Mouse (Mus musculus): ENCODE data around the gene Ifna7. TPM values are rescaled to one million over a fixed set of nuclear protein-coding genes. Genes with fewer than 3 reads are reported as not detected.
"Not testable (repeated sequence)": the region's sequence is repeated elsewhere in the genome, so short reads cannot be mapped to it uniquely, and the experiment has no call there.

The Ifna7 gene
- not detected in 2 replicates for total RNA-seq (2017)

- ATAC-seq (replicated peaks; ENCODE audit: low read depth, poor library complexity, severe bottlenecking): no peak
Observed at GRCm38 (mm10) chr4:88815928-88816327, at the start of gene Ifna7. Gene Ifna7, plus strand, starts transcription at chr4:88816228.

- not testable (repeated sequence) for ATAC-seq (replicated peaks; ENCODE audit: low read depth, poor library complexity, severe bottlenecking)
Observed at GRCm38 (mm10) chr4:88773534-88773933, 42.5 kb upstream of the Ifna7 start, which contains the start of gene Gm13290. Gene Gm13290, plus strand, starts transcription at chr4:88773834.

GRCm38 (mm10) chr4:88776622-88777021 lies 39.4 kb upstream of the Ifna7 start, which contains the start of gene Gm13289:
Gene Gm13289, plus strand, starts transcription at chr4:88776922.
- not testable (repeated sequence) for ATAC-seq (replicated peaks; ENCODE audit: low read depth, poor library complexity, severe bottlenecking)

GRCm38 (mm10) chr4:88779550-88779949 lies 36.5 kb upstream of the Ifna7 start, which contains the start of gene Gm13272:
Gene Gm13272, plus strand, starts transcription at chr4:88779850.
- ATAC-seq (replicated peaks; ENCODE audit: low read depth, poor library complexity, severe bottlenecking): not testable (repeated sequence)

GRCm38 (mm10) chr4:88780320-88780719 lies 35.7 kb upstream of the Ifna7 start:
- not testable (repeated sequence) for ATAC-seq (replicated peaks; ENCODE audit: low read depth, poor library complexity, severe bottlenecking)

GRCm38 (mm10) chr4:88781831-88782230 lies 34.2 kb upstream of the Ifna7 start, which contains the start of gene Ifnz:
Gene Ifnz, plus strand, starts transcription at chr4:88782131.
- ATAC-seq (replicated peaks; ENCODE audit: low read depth, poor library complexity, severe bottlenecking): not testable (repeated sequence)

GRCm38 (mm10) chr4:88782335-88782734 lies 33.7 kb upstream of the Ifna7 start:
- ATAC-seq (replicated peaks; ENCODE audit: low read depth, poor library complexity, severe bottlenecking): not testable (repeated sequence)

GRCm38 (mm10) chr4:88785409-88785808 lies 30.6 kb upstream of the Ifna7 start, which contains the start of gene Gm13276:
Gene Gm13276, plus strand, starts transcription at chr4:88785709.
- ATAC-seq (replicated peaks; ENCODE audit: low read depth, poor library complexity, severe bottlenecking): not testable (repeated sequence)

- not testable (repeated sequence) for ATAC-seq (replicated peaks; ENCODE audit: low read depth, poor library complexity, severe bottlenecking)
Observed at GRCm38 (mm10) chr4:88788402-88788801, 27.6 kb upstream of the Ifna7 start, which contains the start of gene Gm13277. Gene Gm13277, plus strand, starts transcription at chr4:88788632.

GRCm38 (mm10) chr4:88791250-88791649 lies 24.8 kb upstream of the Ifna7 start, which contains the start of gene Gm13278:
Gene Gm13278, plus strand, starts transcription at chr4:88791550.
- ATAC-seq (replicated peaks; ENCODE audit: low read depth, poor library complexity, severe bottlenecking): not testable (repeated sequence)

- ATAC-seq (replicated peaks; ENCODE audit: low read depth, poor library complexity, severe bottlenecking): not testable (repeated sequence)
Observed at GRCm38 (mm10) chr4:88793936-88794675, 21.9 kb upstream of the Ifna7 start, which contains the start of gene Gm13275. Gene Gm13275, plus strand, starts transcription at chr4:88794487.

- not testable (repeated sequence) for ATAC-seq (replicated peaks; ENCODE audit: low read depth, poor library complexity, severe bottlenecking)
Observed at GRCm38 (mm10) chr4:88797097-88797496, 18.9 kb upstream of the Ifna7 start, which contains the start of gene Gm13279. Gene Gm13279, plus strand, starts transcription at chr4:88797397.

- ATAC-seq (replicated peaks; ENCODE audit: low read depth, poor library complexity, severe bottlenecking): not testable (repeated sequence)
Observed at GRCm38 (mm10) chr4:88799365-88799764, 16.7 kb upstream of the Ifna7 start, which contains the start of gene Gm13285. Gene Gm13285, plus strand, starts transcription at chr4:88799665.

GRCm38 (mm10) chr4:88802954-88803353 lies 13.1 kb upstream of the Ifna7 start, which contains the start of gene Gm13287:
Gene Gm13287, plus strand, starts transcription at chr4:88803254.
- ATAC-seq (replicated peaks; ENCODE audit: low read depth, poor library complexity, severe bottlenecking): not testable (repeated sequence)

GRCm38 (mm10) chr4:88805231-88805630 lies 10.8 kb upstream of the Ifna7 start, which contains the start of gene Gm13288:
Gene Gm13288, plus strand, starts transcription at chr4:88805531.
- not testable (repeated sequence) for ATAC-seq (replicated peaks; ENCODE audit: low read depth, poor library complexity, severe bottlenecking)

- not testable (repeated sequence) for ATAC-seq (replicated peaks; ENCODE audit: low read depth, poor library complexity, severe bottlenecking)
Observed at GRCm38 (mm10) chr4:88805761-88806160, 10.3 kb upstream of the Ifna7 start.

- ATAC-seq (replicated peaks; ENCODE audit: low read depth, poor library complexity, severe bottlenecking): no peak
Observed at GRCm38 (mm10) chr4:88819659-88820058, 3.6 kb downstream of the Ifna7 start, which contains the start of gene Ifna11. Gene Ifna11, plus strand, starts transcription at chr4:88819959.

GRCm38 (mm10) chr4:88822995-88823394 lies 7.0 kb downstream of the Ifna7 start:
- no peak for ATAC-seq (replicated peaks; ENCODE audit: low read depth, poor library complexity, severe bottlenecking)

- ATAC-seq (replicated peaks; ENCODE audit: low read depth, poor library complexity, severe bottlenecking): not testable (repeated sequence)
Observed at GRCm38 (mm10) chr4:88827116-88827515, 11.1 kb downstream of the Ifna7 start, which contains the start of gene Ifna6. Gene Ifna6, plus strand, starts transcription at chr4:88827416.

GRCm38 (mm10) chr4:88830523-88830922 lies 14.5 kb downstream of the Ifna7 start:
- ATAC-seq (replicated peaks; ENCODE audit: low read depth, poor library complexity, severe bottlenecking): no peak; the same call in 1 of the 2 replicates

Data from common myeloid progenitor, adult 5-6 weeks (primary cell).